Mouse (Mus musculus): ENCODE results near the gene Nudc. TPM values are rescaled to one million over a fixed set of nuclear protein-coding genes. Genes with fewer than 3 reads are reported as not detected.

Gene Nudc
- total and polyA plus RNA-seq, 2 experiments from 2014 or later, result 42.1 to 152 TPM

DNA sequence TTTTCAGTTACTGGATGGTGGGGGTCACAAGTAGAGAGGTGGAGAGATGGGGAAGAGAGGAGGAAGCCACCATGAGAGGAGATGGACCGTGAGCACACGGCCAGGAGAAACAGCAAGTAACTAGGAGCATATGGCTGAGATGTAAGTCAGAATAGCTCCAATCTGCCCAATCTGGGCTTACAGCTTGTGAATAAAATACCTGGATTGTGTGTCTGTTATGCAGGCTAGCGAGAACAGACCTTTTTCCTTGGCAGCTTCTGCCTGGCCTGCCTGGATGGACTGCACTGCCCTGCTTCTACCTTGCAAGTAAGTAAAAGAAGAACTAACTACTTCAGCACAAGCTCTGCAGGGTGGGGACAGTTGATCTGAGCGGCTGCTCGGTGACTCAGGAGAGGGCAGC lies 34.7 kb downstream of the Nudc start:
- H3K9ac ChIP-seq (replicated peaks; ENCODE audit: low read depth, low read length), result no peak overlapping the region
- H3K4me3 ChIP-seq (ENCODE audit: low read depth, low read length), result no peak overlapping the region
- H3K27ac ChIP-seq (ENCODE audit: low read depth), result no peak overlapping the region
- H3K4me1 ChIP-seq (ENCODE audit: control insufficient read depth, insufficient read depth), result no peaks in the 10 kb centered on the region
- H3K4me2 ChIP-seq (ENCODE audit: low read depth, low read length), result no peak overlapping the region
- WGBS, result 72% methylated on average over 5 of the region's 5 CpGs
- TF ChIP-seq CTCF (IDR thresholded peaks at IDR 0.05; ENCODE audit: low read depth) (no peak), EP300 (IDR thresholded peaks at IDR 0.05; ENCODE audit: low read depth) (no peak)
- H3K36me3 ChIP-seq (replicated peaks; ENCODE audit: control insufficient read depth, insufficient read depth, low read length), result no peaks in the 10 kb centered on the region
- DNase-seq (ENCODE audit: low spot score), result no peak
- H3K27me3 ChIP-seq (ENCODE audit: control insufficient read depth, insufficient read depth, low read length), result peaks cover 10% of the 10 kb centered on the region
- no peaks in the 10 kb centered on the region for H3K9me3 ChIP-seq (replicated peaks; ENCODE audit: control insufficient read depth, low read length)
- no peak for ATAC-seq (ENCODE audit: insufficient read depth, low read depth)

DNA sequence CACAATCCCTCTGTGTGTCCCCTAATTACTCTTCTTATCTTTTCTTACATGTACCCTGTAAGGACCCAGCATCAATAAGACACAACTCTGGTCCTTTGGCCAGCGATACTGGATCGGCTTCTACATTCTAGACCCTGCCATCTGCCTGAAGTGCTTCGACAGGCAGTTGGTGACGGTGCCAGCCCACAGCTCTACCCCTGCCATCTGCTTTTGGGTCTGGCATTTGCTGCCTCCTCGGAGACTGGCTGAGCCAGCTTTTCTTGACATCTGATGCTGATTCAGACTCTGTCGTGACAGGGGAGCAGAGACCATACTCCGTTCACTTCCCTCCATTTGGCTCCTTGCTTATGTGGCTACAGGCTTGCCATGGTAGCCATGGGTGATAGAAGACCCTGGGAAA lies 36.8 kb downstream of the Nudc start:
- DNase-seq (ENCODE audit: low spot score) (no peak), ATAC-seq (ENCODE audit: insufficient read depth, low read depth) (no peak)
- Histone ChIP-seq H3K9ac (replicated peaks; ENCODE audit: low read depth, low read length) (no peak overlapping the region), H3K4me1 (ENCODE audit: control insufficient read depth, insufficient read depth) (no peaks in the 10 kb centered on the region), H3K27ac (ENCODE audit: low read depth) (no peak overlapping the region), H3K4me2 (ENCODE audit: low read depth, low read length) (no peak overlapping the region), H3K36me3 (replicated peaks; ENCODE audit: control insufficient read depth, insufficient read depth, low read length) (no peaks in the 10 kb centered on the region), H3K4me3 (ENCODE audit: low read depth, low read length) (no peak overlapping the region), H3K9me3 (replicated peaks; ENCODE audit: control insufficient read depth, low read length) (no peaks in the 10 kb centered on the region), H3K27me3 (ENCODE audit: control insufficient read depth, insufficient read depth, low read length) (peaks cover 24% of the 10 kb centered on the region)
- TF ChIP-seq CTCF (IDR thresholded peaks at IDR 0.05; ENCODE audit: low read depth) (no peak), EP300 (IDR thresholded peaks at IDR 0.05; ENCODE audit: low read depth) (no peak)
- 81% methylated on average over 7 of the region's 7 CpGs for WGBS

DNA sequence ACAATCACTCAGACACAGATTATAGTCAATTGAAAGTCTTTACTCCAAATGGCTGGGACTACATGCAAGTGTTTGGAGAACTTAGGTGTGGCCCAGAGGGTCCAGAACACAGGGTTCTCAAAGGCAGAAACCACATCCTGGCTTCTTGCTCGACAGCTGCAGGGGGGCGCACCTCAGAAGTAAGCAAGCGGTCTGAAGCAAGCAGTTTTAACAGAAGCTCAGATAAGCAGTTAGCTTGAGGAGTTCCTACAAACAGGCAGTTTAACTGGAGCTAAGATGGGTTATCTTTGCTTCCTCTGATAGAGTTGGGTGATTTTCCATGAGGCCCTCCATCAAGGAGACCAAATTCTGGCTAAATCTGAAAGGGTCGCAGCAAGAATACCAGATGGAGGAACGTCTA lies 39.2 kb downstream of the Nudc start:
- H3K27me3 ChIP-seq (ENCODE audit: control insufficient read depth, insufficient read depth, low read length), result peaks cover 41% of the 10 kb centered on the region

DNA sequence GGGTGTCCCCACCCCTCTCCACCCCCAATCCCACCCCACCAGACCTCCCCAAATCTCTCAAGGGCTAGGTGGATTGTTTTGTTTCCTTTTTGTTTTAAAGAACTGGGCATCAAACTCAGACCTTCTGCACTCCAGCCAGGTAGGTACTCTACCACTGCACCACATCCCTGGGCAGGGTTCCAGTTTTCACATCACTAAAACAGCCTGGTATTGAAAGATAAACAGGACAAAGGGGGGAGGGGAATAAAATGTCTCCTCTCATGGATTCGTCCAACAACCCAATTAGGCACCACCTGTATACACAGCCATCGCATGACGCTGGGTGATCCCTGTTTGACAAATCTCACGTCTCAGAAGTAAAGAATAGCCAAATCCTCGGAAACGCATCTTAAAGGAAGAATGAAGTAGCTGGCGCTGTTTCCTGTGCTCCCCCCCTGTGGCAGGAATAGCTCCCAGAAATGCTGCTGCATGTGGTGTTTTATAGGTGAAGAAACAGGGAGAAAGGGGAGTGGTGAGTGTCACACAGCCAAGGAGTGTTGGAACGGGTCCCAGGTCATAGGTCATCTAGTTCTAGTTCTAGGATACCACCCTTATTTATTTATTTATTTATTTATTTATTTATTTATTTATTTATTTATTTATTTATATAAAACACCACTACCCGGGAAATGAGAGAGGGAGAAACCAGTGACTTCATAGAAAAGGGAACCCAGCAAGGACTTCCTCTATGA lies 40.9 kb downstream of the Nudc start:
- Histone ChIP-seq H3K27me3 (ENCODE audit: control insufficient read depth, insufficient read depth, low read length) (peaks cover 53% of the 10 kb centered on the region), H3K4me3 (ENCODE audit: low read depth, low read length) (no peak overlapping the region), H3K4me1 (ENCODE audit: control insufficient read depth, insufficient read depth) (no peaks in the 10 kb centered on the region), H3K9ac (replicated peaks; ENCODE audit: low read depth, low read length) (no peak overlapping the region), H3K27ac (ENCODE audit: low read depth) (no peak overlapping the region), H3K4me2 (ENCODE audit: low read depth, low read length) (no peak overlapping the region), H3K9me3 (replicated peaks; ENCODE audit: control insufficient read depth, low read length) (no peaks in the 10 kb centered on the region), H3K36me3 (replicated peaks; ENCODE audit: control insufficient read depth, insufficient read depth, low read length) (no peaks in the 10 kb centered on the region)
- 49% methylated on average over 9 of the region's 9 CpGs for WGBS
- TF ChIP-seq CTCF (IDR thresholded peaks at IDR 0.05; ENCODE audit: low read depth) (no peak), EP300 (IDR thresholded peaks at IDR 0.05; ENCODE audit: low read depth) (no peak)
- no peak for ATAC-seq (ENCODE audit: insufficient read depth, low read depth)
- no peak for DNase-seq (ENCODE audit: low spot score)

More for the DNA sequence above, 39.2 kb downstream of the Nudc start:
- no peaks in the 10 kb centered on the region for H3K4me1 ChIP-seq (ENCODE audit: control insufficient read depth, insufficient read depth)
- no peak for DNase-seq (ENCODE audit: low spot score)
- WGBS, result 46% methylated on average over 5 of the region's 5 CpGs
- no peak overlapping the region for H3K9ac ChIP-seq (replicated peaks; ENCODE audit: low read depth, low read length)
- H3K36me3 ChIP-seq (replicated peaks; ENCODE audit: control insufficient read depth, insufficient read depth, low read length), result no peaks in the 10 kb centered on the region
- TF ChIP-seq CTCF (IDR thresholded peaks at IDR 0.05; ENCODE audit: low read depth) (no peak), EP300 (IDR thresholded peaks at IDR 0.05; ENCODE audit: low read depth) (no peak)
- H3K9me3 ChIP-seq (replicated peaks; ENCODE audit: control insufficient read depth, low read length), result no peaks in the 10 kb centered on the region
- H3K4me2 ChIP-seq (ENCODE audit: low read depth, low read length), result no peak overlapping the region
- H3K27ac ChIP-seq (ENCODE audit: low read depth), result no peak overlapping the region
- H3K4me3 ChIP-seq (ENCODE audit: low read depth, low read length), result no peak overlapping the region
- no peak for ATAC-seq (ENCODE audit: insufficient read depth, low read depth)

DNA sequence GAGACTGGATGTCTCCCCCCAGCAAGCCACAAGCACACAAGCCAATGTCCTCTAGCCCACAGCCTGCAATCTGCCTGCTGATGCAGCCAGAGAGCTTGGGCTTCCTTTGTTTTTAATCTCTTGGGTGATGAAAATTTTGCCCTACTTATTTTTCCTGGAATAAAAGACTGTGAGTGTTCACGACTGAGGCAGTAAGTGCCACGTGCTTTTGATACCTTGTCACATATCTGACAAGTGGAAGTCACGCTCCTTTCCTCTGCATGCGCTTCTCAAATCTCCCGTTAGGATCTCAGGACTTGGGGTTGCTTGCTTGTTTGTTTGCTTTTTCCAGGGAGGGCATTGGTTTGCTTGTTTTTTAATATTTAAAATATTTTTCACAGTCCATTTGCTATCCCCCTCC lies 41.5 kb downstream of the Nudc start:
- Histone ChIP-seq H3K9ac (replicated peaks; ENCODE audit: low read depth, low read length) (no peak overlapping the region), H3K27ac (ENCODE audit: low read depth) (no peak overlapping the region), H3K4me1 (ENCODE audit: control insufficient read depth, insufficient read depth) (no peaks in the 10 kb centered on the region), H3K4me3 (ENCODE audit: low read depth, low read length) (no peak overlapping the region), H3K27me3 (ENCODE audit: control insufficient read depth, insufficient read depth, low read length) (peaks cover 59% of the 10 kb centered on the region), H3K36me3 (replicated peaks; ENCODE audit: control insufficient read depth, insufficient read depth, low read length) (no peaks in the 10 kb centered on the region), H3K9me3 (replicated peaks; ENCODE audit: control insufficient read depth, low read length) (no peaks in the 10 kb centered on the region), H3K4me2 (ENCODE audit: low read depth, low read length) (no peak overlapping the region)
- ATAC-seq (ENCODE audit: insufficient read depth, low read depth) (no peak), DNase-seq (ENCODE audit: low spot score) (no peak)
- 36% methylated on average over 5 of the region's 5 CpGs for WGBS
- TF ChIP-seq CTCF (IDR thresholded peaks at IDR 0.05; ENCODE audit: low read depth) (no peak), EP300 (IDR thresholded peaks at IDR 0.05; ENCODE audit: low read depth) (no peak)

DNA sequence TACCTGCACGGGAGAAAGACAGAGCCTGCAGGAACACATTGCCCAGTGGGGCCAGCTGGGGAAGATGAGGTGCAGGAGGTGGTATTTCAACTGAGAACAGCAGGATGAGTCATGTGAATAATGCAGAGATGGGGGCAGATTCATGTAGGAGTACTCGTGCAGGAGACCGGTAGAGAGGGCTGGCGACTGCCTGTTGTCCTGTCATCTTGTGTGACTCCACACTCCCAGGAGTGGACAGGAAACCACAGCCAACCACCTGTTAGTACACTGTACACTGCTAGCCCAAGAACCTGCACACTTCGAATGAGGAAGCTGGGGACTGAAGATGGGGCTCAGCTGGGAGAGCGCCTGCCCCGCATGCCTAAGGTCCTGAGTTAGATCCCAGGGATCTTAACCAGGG lies 44.3 kb downstream of the Nudc start:
- Histone ChIP-seq H3K36me3 (replicated peaks; ENCODE audit: control insufficient read depth, insufficient read depth, low read length) (no peaks in the 10 kb centered on the region), H3K4me1 (ENCODE audit: control insufficient read depth, insufficient read depth) (peaks cover 13% of the 10 kb centered on the region), H3K27me3 (ENCODE audit: control insufficient read depth, insufficient read depth, low read length) (peaks cover 81% of the 10 kb centered on the region), H3K4me3 (ENCODE audit: low read depth, low read length) (no peak overlapping the region), H3K27ac (ENCODE audit: low read depth) (no peak overlapping the region), H3K9me3 (replicated peaks; ENCODE audit: control insufficient read depth, low read length) (no peaks in the 10 kb centered on the region), H3K9ac (replicated peaks; ENCODE audit: low read depth, low read length) (no peak overlapping the region), H3K4me2 (ENCODE audit: low read depth, low read length) (no peak overlapping the region)
- DNase-seq (ENCODE audit: low spot score), result no peak
- ATAC-seq (ENCODE audit: insufficient read depth, low read depth), result no peak
- WGBS, result 42% methylated on average over 7 of the region's 7 CpGs
- no peak for TF ChIP-seq EP300 (IDR thresholded peaks at IDR 0.05; ENCODE audit: low read depth)
- TF ChIP-seq CTCF (IDR thresholded peaks at IDR 0.05; ENCODE audit: low read depth), result no peak

All from heart, postnatal 0 days (tissue).